Mouse (Mus musculus): Measurements from ENCODE around the gene Vangl2. TPM values are rescaled to one million over a fixed set of nuclear protein-coding genes. Genes with fewer than 3 reads are reported as not detected.
A peak's percentile ranks its signal among the peaks of the same experiment; 100 is the strongest.

Vangl2 gene
- polyA plus RNA-seq, 1 experiment from 2014 or later = 25.2 TPM

GRCm38 (mm10) chr1:172027010-172027808 is 1.0 kb downstream of the Vangl2 start:
- WGBS = under 1% methylated on average over 51 of the region's 54 CpGs
- ATAC-seq (ENCODE audit: insufficient number of reproducible peaks, insufficient read depth, low FRiP score, low TSS enrichment, low read depth) = peak; percentile 79
- H3K4me2 ChIP-seq = peak overlapping the region; percentile 72
- H3K27ac ChIP-seq = peak overlapping the region; percentile 98
- H3K36me3 ChIP-seq = 0 out of 2 replicates have a peak, but pooled peaks cover 7% of the 10 kb centered on the region
- no peaks in the 10 kb centered on the region for H3K27me3 ChIP-seq
- H3K9ac ChIP-seq = peak overlapping the region; percentile 95
- peak overlapping the region; percentile 91 for H3K4me3 ChIP-seq
- H3K4me1 ChIP-seq = peaks cover 44% of the 10 kb centered on the region
- H3K9me3 ChIP-seq = no peaks in the 10 kb centered on the region

- H3K4me3 ChIP-seq = peak overlapping the region; percentile 91
- peak overlapping the region; percentile 72 for H3K4me2 ChIP-seq
- peaks cover 53% of the 10 kb centered on the region for H3K4me1 ChIP-seq
- peak overlapping the region; percentile 95 for H3K9ac ChIP-seq
- no peaks in the 10 kb centered on the region for H3K27me3 ChIP-seq
- H3K36me3 ChIP-seq = 0 out of 2 replicates have a peak, but pooled peaks cover 12% of the 10 kb centered on the region
- WGBS = 2% methylated on average over 23 of the region's 23 CpGs
- peak overlapping the region; percentile 98 for H3K27ac ChIP-seq
- H3K9me3 ChIP-seq = no peaks in the 10 kb centered on the region
- ATAC-seq (ENCODE audit: insufficient number of reproducible peaks, insufficient read depth, low FRiP score, low TSS enrichment, low read depth) = peak; percentile 87
Observed at GRCm38 (mm10) chr1:172026201-172026901, 1.9 kb downstream of the Vangl2 start.

GRCm38 (mm10) chr1:172025201-172025904 is 2.9 kb downstream of the Vangl2 start:
- H3K9me3 ChIP-seq = no peaks in the 10 kb centered on the region
- H3K9ac ChIP-seq = peak overlapping the region; percentile 95
- peak overlapping the region; percentile 91 for H3K4me3 ChIP-seq
- H3K27ac ChIP-seq = peak overlapping the region; percentile 98
- no peaks in the 10 kb centered on the region for H3K27me3 ChIP-seq
- H3K4me1 ChIP-seq = peaks cover 59% of the 10 kb centered on the region
- H3K4me2 ChIP-seq = peak overlapping the region; percentile 72
- 32% methylated on average over 8 of the region's 8 CpGs for WGBS
- no peak for ATAC-seq (ENCODE audit: insufficient number of reproducible peaks, insufficient read depth, low FRiP score, low TSS enrichment, low read depth)
- 0 out of 2 replicates have a peak, but pooled peaks cover 12% of the 10 kb centered on the region for H3K36me3 ChIP-seq

GRCm38 (mm10) chr1:172024140-172024895 is 3.9 kb downstream of the Vangl2 start:
- peak overlapping the region; percentile 72 for H3K4me2 ChIP-seq
- peak overlapping the region; percentile 91 for H3K4me3 ChIP-seq
- 0 out of 2 replicates have a peak, but pooled peaks cover 12% of the 10 kb centered on the region for H3K36me3 ChIP-seq
- H3K27ac ChIP-seq = peak overlapping the region; percentile 24
- peak overlapping the region; percentile 36; the same call in 1 of the 2 replicates for H3K9ac ChIP-seq
- ATAC-seq (ENCODE audit: insufficient number of reproducible peaks, insufficient read depth, low FRiP score, low TSS enrichment, low read depth) = no peak
- no peaks in the 10 kb centered on the region for H3K9me3 ChIP-seq
- 37% methylated on average over 9 of the region's 9 CpGs for WGBS
- H3K4me1 ChIP-seq = peaks cover 70% of the 10 kb centered on the region
- no peaks in the 10 kb centered on the region for H3K27me3 ChIP-seq

- no peak for ATAC-seq (ENCODE audit: insufficient number of reproducible peaks, insufficient read depth, low FRiP score, low TSS enrichment, low read depth)
- Histone ChIP-seq H3K27me3 (no peaks in the 10 kb centered on the region), H3K27ac (peak overlapping the region; percentile 73), H3K9me3 (no peaks in the 10 kb centered on the region), H3K4me1 (peaks cover 84% of the 10 kb centered on the region), H3K4me3 (no peak overlapping the region), H3K9ac (no peak overlapping the region), H3K4me2 (peak overlapping the region; percentile 7; the same call in 1 of the 2 replicates), H3K36me3 (0 out of 2 replicates have a peak, but pooled peaks cover 12% of the 10 kb centered on the region)
- WGBS = 71% methylated on average over 10 of the region's 10 CpGs
Observed at GRCm38 (mm10) chr1:172019863-172020521, 8.3 kb downstream of the Vangl2 start.

- Histone ChIP-seq H3K36me3 (0 out of 2 replicates have a peak, but pooled peaks cover 12% of the 10 kb centered on the region), H3K4me3 (no peak overlapping the region), H3K9ac (no peak overlapping the region), H3K4me2 (peak overlapping the region; percentile 7; the same call in 1 of the 2 replicates), H3K9me3 (no peaks in the 10 kb centered on the region), H3K27me3 (no peaks in the 10 kb centered on the region), H3K27ac (peak overlapping the region; percentile 73), H3K4me1 (peaks cover 81% of the 10 kb centered on the region)
- ATAC-seq (ENCODE audit: insufficient number of reproducible peaks, insufficient read depth, low FRiP score, low TSS enrichment, low read depth) = peak; percentile 38
- WGBS = 81% methylated on average over 3 of the region's 4 CpGs
Observed at GRCm38 (mm10) chr1:172019339-172019738, 8.9 kb downstream of the Vangl2 start.

- Histone ChIP-seq H3K4me2 (no peak overlapping the region), H3K36me3 (0 out of 2 replicates have a peak, but pooled peaks cover 6% of the 10 kb centered on the region), H3K27me3 (no peaks in the 10 kb centered on the region), H3K9ac (no peak overlapping the region), H3K9me3 (no peaks in the 10 kb centered on the region), H3K4me1 (peaks cover 74% of the 10 kb centered on the region), H3K4me3 (no peak overlapping the region), H3K27ac (peak overlapping the region; percentile 73)
- ATAC-seq (ENCODE audit: insufficient number of reproducible peaks, insufficient read depth, low FRiP score, low TSS enrichment, low read depth) = peak; percentile 50
- WGBS = 91% methylated on average over 9 of the region's 9 CpGs
Observed at GRCm38 (mm10) chr1:172018336-172019311, 9.6 kb downstream of the Vangl2 start.

- no peak for ATAC-seq (ENCODE audit: insufficient number of reproducible peaks, insufficient read depth, low FRiP score, low TSS enrichment, low read depth)
- H3K27me3 ChIP-seq = no peaks in the 10 kb centered on the region
- H3K27ac ChIP-seq = peak overlapping the region; percentile 83
- WGBS = 74% methylated on average over 6 of the region's 6 CpGs
- no peaks in the 10 kb centered on the region for H3K9me3 ChIP-seq
- peak overlapping the region; percentile 44; the same call in 1 of the 2 replicates for H3K9ac ChIP-seq
- H3K4me1 ChIP-seq = peaks cover 73% of the 10 kb centered on the region
- H3K36me3 ChIP-seq = peaks cover 14% of the 10 kb centered on the region
- H3K4me2 ChIP-seq = peak overlapping the region; percentile 22; the same call in 1 of the 2 replicates
- no peak overlapping the region for H3K4me3 ChIP-seq
Observed at GRCm38 (mm10) chr1:172017517-172018070, 10.7 kb downstream of the Vangl2 start.
